Mouse (Mus musculus): ENCODE results near the gene Dhdds.

DNA sequence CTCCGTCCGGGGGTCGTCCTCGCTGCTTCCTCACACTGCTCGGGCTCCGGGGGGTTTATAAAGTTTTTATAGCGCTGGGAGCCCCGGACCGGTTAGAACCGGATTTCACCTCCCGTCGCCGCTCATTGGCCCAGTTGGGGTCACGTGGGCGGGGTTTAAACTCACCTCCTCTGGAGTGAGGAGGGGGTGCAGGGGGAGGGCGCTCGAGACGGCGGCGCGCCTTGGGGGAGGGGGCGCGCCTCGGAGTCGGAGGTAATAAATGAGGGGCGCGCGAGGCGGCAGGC lies 32.9 kb downstream of the Dhdds start:
- TF ChIP-seq CTCF (IDR thresholded peaks at IDR 0.05; ENCODE audit: control insufficient read depth, insufficient read depth, low read length) (no peak), POLR2A (IDR thresholded peaks at IDR 0.05; ENCODE audit: borderline replicate concordance, control insufficient read depth, low read depth, low read length) (no peak)
